Mouse (Mus musculus): ENCODE measurements around the gene D330020A13Rik. TPM values are rescaled to one million over a fixed set of nuclear protein-coding genes. Genes with fewer than 3 reads are reported as not detected.

Gene D330020A13Rik
- 0.06 TPM for polyA plus RNA-seq (2012; fragmentation: generic; extraction: Trizol)

- Histone ChIP-seq H3K4me3 (no peak within 1 kb of the TSS), H3K36me3 (ENCODE audit: control insufficient read depth, insufficient read depth) (no peaks in the 10 kb centered on the region), H3K27me3 (ENCODE audit: control insufficient read depth, insufficient read depth, insufficient read length) (peaks cover 21% of the 10 kb centered on the region), H3K4me2 (ENCODE audit: low read depth) (peak within 1 kb of the TSS; percentile 55), H3K79me2 (ENCODE audit: control insufficient read depth, insufficient read depth) (no peaks in the 10 kb centered on the region), H3ac (ENCODE audit: control insufficient read depth, insufficient read length) (peak within 1 kb of the TSS; percentile 6)
- TF ChIP-seq USF1 (IDR thresholded peaks at IDR 0.05; ENCODE audit: low read depth) = no peak
- no peak for TF ChIP-seq MYOD1 (IDR thresholded peaks at IDR 0.05; ENCODE audit: control insufficient read depth in 1 of 3, insufficient read length in 2 of 3, low read depth in 2 of 3)
- TF ChIP-seq E2F4 (IDR thresholded peaks at IDR 0.05; ENCODE audit: insufficient read depth) = no peak
- TF ChIP-seq REST (IDR thresholded peaks at IDR 0.05; ENCODE audit: insufficient read depth, insufficient read length) = no peak
- TF ChIP-seq SRF (IDR thresholded peaks at IDR 0.05; ENCODE audit: control insufficient read depth, insufficient read length, low read depth) = no peak
- no peak for TF ChIP-seq TCF3 (IDR thresholded peaks at IDR 0.05; ENCODE audit: insufficient read length, low read depth)
- no peak for TF ChIP-seq MYOG (IDR thresholded peaks at IDR 0.05; ENCODE audit: control insufficient read depth in 1 of 3, insufficient read depth in 1 of 3, insufficient read length in 2 of 3, low read depth in 2 of 3)
- no peak for TF ChIP-seq MAX (IDR thresholded peaks at IDR 0.05; ENCODE audit: low read depth)
- TF ChIP-seq POLR2AphosphoS2 (IDR thresholded peaks at IDR 0.05; ENCODE audit: insufficient read length, low read depth) = no peak
- no peak for TF ChIP-seq TCF12 (IDR thresholded peaks at IDR 0.05; ENCODE audit: insufficient read depth, poor library complexity, severe bottlenecking)
- no peak for TF ChIP-seq POLR2A (IDR thresholded peaks at IDR 0.05; ENCODE audit: insufficient read length, low read depth)
- TF ChIP-seq CEBPB (IDR thresholded peaks at IDR 0.05; ENCODE audit: insufficient read depth, poor library complexity, severe bottlenecking) = no peak
These were observed at the start of gene D330020A13Rik, which contains the start of gene B4galnt3 for GRCm38 (mm10) chr6:120294056-120294784. TSS of gene D330020A13Rik (plus strand) at chr6:120294364. TSS of gene B4galnt3 (minus strand) at chr6:120294559.

GRCm38 (mm10) chr6:120246676-120247075, 47.5 kb upstream of the D330020A13Rik start:
- Histone ChIP-seq H3K4me3 (no peak overlapping the region), H3K79me2 (ENCODE audit: control insufficient read depth, insufficient read depth) (no peaks in the 10 kb centered on the region), H3K36me3 (ENCODE audit: control insufficient read depth, insufficient read depth) (no peaks in the 10 kb centered on the region), H3K27me3 (ENCODE audit: control insufficient read depth, insufficient read depth, insufficient read length) (no peaks in the 10 kb centered on the region), H3ac (ENCODE audit: control insufficient read depth, insufficient read length) (no peak overlapping the region), H3K4me2 (ENCODE audit: low read depth) (no peak overlapping the region)
- no peak for TF ChIP-seq CEBPB (IDR thresholded peaks at IDR 0.05; ENCODE audit: insufficient read depth, poor library complexity, severe bottlenecking)

- Histone ChIP-seq H3K27me3 (ENCODE audit: control insufficient read depth, insufficient read depth, insufficient read length) (peaks cover 6% of the 10 kb centered on the region), H3K4me3 (no peak overlapping the region), H3K79me2 (ENCODE audit: control insufficient read depth, insufficient read depth) (no peaks in the 10 kb centered on the region), H3ac (ENCODE audit: control insufficient read depth, insufficient read length) (no peak overlapping the region), H3K4me2 (ENCODE audit: low read depth) (no peak overlapping the region), H3K36me3 (ENCODE audit: control insufficient read depth, insufficient read depth) (no peaks in the 10 kb centered on the region)
- TF ChIP-seq SRF (IDR thresholded peaks at IDR 0.05; ENCODE audit: control insufficient read depth, insufficient read length, low read depth) (no peak), CEBPB (IDR thresholded peaks at IDR 0.05; ENCODE audit: insufficient read depth, poor library complexity, severe bottlenecking) (no peak), POLR2AphosphoS2 (IDR thresholded peaks at IDR 0.05; ENCODE audit: insufficient read length, low read depth) (no peak), MYOG (IDR thresholded peaks at IDR 0.05; ENCODE audit: control insufficient read depth in 1 of 3, insufficient read depth in 1 of 3, insufficient read length in 2 of 3, low read depth in 2 of 3) (no peak)
These were observed 44.3 kb upstream of the D330020A13Rik start for GRCm38 (mm10) chr6:120249831-120250230.

GRCm38 (mm10) chr6:120251010-120251409, 43.2 kb upstream of the D330020A13Rik start:
- no peak overlapping the region for H3ac ChIP-seq (ENCODE audit: control insufficient read depth, insufficient read length)
- no peak overlapping the region for H3K4me3 ChIP-seq
- H3K36me3 ChIP-seq (ENCODE audit: control insufficient read depth, insufficient read depth) = no peaks in the 10 kb centered on the region
- peaks cover 6% of the 10 kb centered on the region for H3K27me3 ChIP-seq (ENCODE audit: control insufficient read depth, insufficient read depth, insufficient read length)
- TF ChIP-seq TCF3 (IDR thresholded peaks at IDR 0.05; ENCODE audit: insufficient read length, low read depth) (no peak), MYOG (IDR thresholded peaks at IDR 0.05; ENCODE audit: control insufficient read depth in 1 of 3, insufficient read depth in 1 of 3, insufficient read length in 2 of 3, low read depth in 2 of 3) (no peak), POLR2AphosphoS2 (IDR thresholded peaks at IDR 0.05; ENCODE audit: insufficient read length, low read depth) (no peak), SRF (IDR thresholded peaks at IDR 0.05; ENCODE audit: control insufficient read depth, insufficient read length, low read depth) (no peak), E2F4 (IDR thresholded peaks at IDR 0.05; ENCODE audit: insufficient read depth) (no peak)
- H3K79me2 ChIP-seq (ENCODE audit: control insufficient read depth, insufficient read depth) = no peaks in the 10 kb centered on the region
- H3K4me2 ChIP-seq (ENCODE audit: low read depth) = no peak overlapping the region

- H3K4me2 ChIP-seq (ENCODE audit: low read depth) = no peak overlapping the region
- H3K27me3 ChIP-seq (ENCODE audit: control insufficient read depth, insufficient read depth, insufficient read length) = peaks cover 6% of the 10 kb centered on the region
- H3K36me3 ChIP-seq (ENCODE audit: control insufficient read depth, insufficient read depth) = no peaks in the 10 kb centered on the region
- TF ChIP-seq TCF3 (IDR thresholded peaks at IDR 0.05; ENCODE audit: insufficient read length, low read depth) (no peak), SRF (IDR thresholded peaks at IDR 0.05; ENCODE audit: control insufficient read depth, insufficient read length, low read depth) (no peak), MAX (IDR thresholded peaks at IDR 0.05; ENCODE audit: low read depth) (no peak), POLR2AphosphoS2 (IDR thresholded peaks at IDR 0.05; ENCODE audit: insufficient read length, low read depth) (no peak), TCF12 (IDR thresholded peaks at IDR 0.05; ENCODE audit: insufficient read depth, poor library complexity, severe bottlenecking) (no peak), POLR2A (IDR thresholded peaks at IDR 0.05; ENCODE audit: insufficient read length, low read depth) (no peak)
- no peaks in the 10 kb centered on the region for H3K79me2 ChIP-seq (ENCODE audit: control insufficient read depth, insufficient read depth)
- H3K4me3 ChIP-seq = no peak overlapping the region
- no peak overlapping the region for H3ac ChIP-seq (ENCODE audit: control insufficient read depth, insufficient read length)
These were observed 41.4 kb upstream of the D330020A13Rik start for GRCm38 (mm10) chr6:120252741-120253140.
